Mouse (Mus musculus) heart, embryonic 11.5 days (tissue): ENCODE measurements at regions not wholly inside any gene's neighbourhood (a gene's known extent, or its start where the extent isn't known, plus 50 kb on each side); places are given as distances from the start of the nearest gene placed in this dataset.

Experiments
- ATAC-seq: fragments of 200-750 bp; cut with Nextera tagmentation; replicated peaks from 2 replicates; pipeline ENCODE4 v1.8.0; 2017; ENCODE audit warnings: moderate library complexity; ENCODE audit not compliant: insufficient number of reproducible peaks, low FRiP score, low TSS enrichment
- H3K27ac ChIP-seq: fragments of 300-500 bp; sonication (generic); 2 replicates; pipeline ENCODE4 v1.5.1; 2014; ENCODE audit warnings: mild to moderate bottlenecking, low read depth, low read length
- H3K27me3 ChIP-seq: fragments of 300-500 bp; sonication (generic); 2 replicates; pipeline ENCODE4 v1.6.1; 2014; ENCODE audit warnings: mild to moderate bottlenecking, low read length, mixed read lengths; ENCODE audit not compliant: control insufficient read depth, insufficient read depth
- H3K36me3 ChIP-seq: fragments of 300-500 bp; sonication (generic); 2 replicates; pipeline ENCODE4 v1.6.1; 2014; ENCODE audit warnings: mild to moderate bottlenecking, low read length, moderate library complexity, mixed read lengths; ENCODE audit not compliant: control insufficient read depth, insufficient read depth
- H3K4me1 ChIP-seq: fragments of 300-500 bp; sonication (generic); 2 replicates; pipeline ENCODE4 v1.6.1; 2014; ENCODE audit warnings: low read length; ENCODE audit not compliant: control insufficient read depth, insufficient read depth
- H3K4me2 ChIP-seq: fragments of 300-500 bp; sonication (generic); 2 replicates; pipeline ENCODE4 v1.6.1; 2014; ENCODE audit warnings: mild to moderate bottlenecking, moderate library complexity
- H3K4me3 ChIP-seq: fragments of 300-500 bp; sonication (generic); 2 replicates; pipeline ENCODE4 v1.5.1; 2014; ENCODE audit warnings: low read depth, low read length
- H3K9ac ChIP-seq: fragments of 300-500 bp; sonication (generic); 2 replicates; pipeline ENCODE4 v1.6.1; 2014; ENCODE audit warnings: mild to moderate bottlenecking, low read depth, low read length, moderate library complexity
- H3K9me3 ChIP-seq: fragments of 300-500 bp; sonication (generic); replicated peaks from 2 replicates; pipeline ENCODE4 v1.6.1; 2016; ENCODE audit warnings: low read length; ENCODE audit not compliant: control insufficient read depth
- WGBS: fragments of 180-500 bp; shearing (Covaris S2); extraction: QIAGEN DNeasy Blood & Tissue Kit; methylation state at CpG from one replicate; pipeline ENCODE4 v1.1.7; 2014; ENCODE audit not compliant: insufficient replicate concordance; 5-methylcytosine and 5-hydroxymethylcytosine counted together

- Histone ChIP-seq H3K9ac (no peak overlapping the region), H3K27ac (no peak overlapping the region; the same call in 1 of the 2 replicates)
- 75% methylated on average over 9 of the region's 9 CpGs for WGBS
Measured at GRCm38 (mm10) chr12:77060766-77061561, 99.0 kb upstream of the Max start.

GRCm38 (mm10) chr12:77060060-77060695 is 98.2 kb upstream of the Max start:
- Histone ChIP-seq H3K4me2 (peak overlapping the region; percentile 65), H3K4me1 (peaks cover 10% of the 10 kb centered on the region; the same call in 1 of the 2 replicates), H3K4me3 (peak overlapping the region; percentile 17), H3K9ac (no peak overlapping the region), H3K9me3 (no peaks in the 10 kb centered on the region), H3K27ac (no peak overlapping the region; the same call in 1 of the 2 replicates), H3K36me3 (no peaks in the 10 kb centered on the region), H3K27me3 (peaks cover 11% of the 10 kb centered on the region)
- 15% methylated on average over 16 of the region's 16 CpGs for WGBS
- no peak; the same call in 1 of the 2 replicates for ATAC-seq

More at GRCm38 (mm10) chr12:77060766-77061561, 99.0 kb upstream of the Max start:
- no peaks in the 10 kb centered on the region for H3K9me3 ChIP-seq
- H3K36me3 ChIP-seq: no peaks in the 10 kb centered on the region
- peaks cover 10% of the 10 kb centered on the region; the same call in 1 of the 2 replicates for H3K4me1 ChIP-seq
- peaks cover 7% of the 10 kb centered on the region for H3K27me3 ChIP-seq
- peak overlapping the region; percentile 65 for H3K4me2 ChIP-seq
- ATAC-seq: no peak
- H3K4me3 ChIP-seq: no peak overlapping the region

- H3K4me2 ChIP-seq: peak overlapping the region; percentile 65
- peaks cover 10% of the 10 kb centered on the region; the same call in 1 of the 2 replicates for H3K4me1 ChIP-seq
- 80% methylated on average over 4 of the region's 4 CpGs for WGBS
- H3K9me3 ChIP-seq: no peaks in the 10 kb centered on the region
- no peak for ATAC-seq
- no peak overlapping the region for H3K27ac ChIP-seq
- H3K4me3 ChIP-seq: no peak overlapping the region
- no peak overlapping the region for H3K9ac ChIP-seq
- H3K27me3 ChIP-seq: peaks cover 13% of the 10 kb centered on the region
- H3K36me3 ChIP-seq: no peaks in the 10 kb centered on the region
Measured at GRCm38 (mm10) chr12:77059679-77060059, 97.7 kb upstream of the Max start.

- H3K4me2 ChIP-seq: no peak overlapping the region
- peaks cover 10% of the 10 kb centered on the region; the same call in 1 of the 2 replicates for H3K4me1 ChIP-seq
- no peak overlapping the region for H3K9ac ChIP-seq
- H3K4me3 ChIP-seq: no peak overlapping the region
- H3K27me3 ChIP-seq: peaks cover 13% of the 10 kb centered on the region
- H3K36me3 ChIP-seq: no peaks in the 10 kb centered on the region
- H3K9me3 ChIP-seq: no peaks in the 10 kb centered on the region
- H3K27ac ChIP-seq: no peak overlapping the region
- WGBS: 4% methylated on average over 4 of the region's 4 CpGs
- no peak for ATAC-seq
Measured at GRCm38 (mm10) chr12:77058596-77059190, 96.7 kb upstream of the Max start.

- no peak overlapping the region for H3K4me2 ChIP-seq
- peaks cover 11% of the 10 kb centered on the region for H3K27me3 ChIP-seq
- H3K9ac ChIP-seq: no peak overlapping the region
- WGBS: 70% methylated on average over 5 of the region's 5 CpGs
- no peaks in the 10 kb centered on the region for H3K9me3 ChIP-seq
- H3K27ac ChIP-seq: no peak overlapping the region
- H3K4me3 ChIP-seq: no peak overlapping the region
- peaks cover 10% of the 10 kb centered on the region; the same call in 1 of the 2 replicates for H3K4me1 ChIP-seq
- H3K36me3 ChIP-seq: no peaks in the 10 kb centered on the region
- no peak for ATAC-seq
Measured at GRCm38 (mm10) chr12:77056748-77057370, 94.9 kb upstream of the Max start.

GRCm38 (mm10) chr12:77054700-77055099 is 92.7 kb upstream of the Max start:
- peaks cover 11% of the 10 kb centered on the region for H3K27me3 ChIP-seq
- H3K4me3 ChIP-seq: no peak overlapping the region
- H3K9me3 ChIP-seq: no peaks in the 10 kb centered on the region
- no peak overlapping the region for H3K27ac ChIP-seq
- 0 out of 2 replicates have a peak, but pooled peaks cover 2% of the 10 kb centered on the region for H3K4me1 ChIP-seq
- no peak overlapping the region for H3K9ac ChIP-seq
- no peaks in the 10 kb centered on the region for H3K36me3 ChIP-seq
- 80% methylated on average over 5 of the region's 5 CpGs for WGBS
- H3K4me2 ChIP-seq: no peak overlapping the region
- ATAC-seq: no peak

- Histone ChIP-seq H3K36me3 (no peaks in the 10 kb centered on the region), H3K4me3 (no peak overlapping the region), H3K4me1 (0 out of 2 replicates have a peak, but pooled peaks cover 2% of the 10 kb centered on the region), H3K4me2 (no peak overlapping the region), H3K9me3 (no peaks in the 10 kb centered on the region), H3K27ac (no peak overlapping the region), H3K9ac (no peak overlapping the region), H3K27me3 (peaks cover 11% of the 10 kb centered on the region)
- no peak for ATAC-seq
- WGBS: 82% methylated on average over 7 of the region's 7 CpGs
Measured at GRCm38 (mm10) chr12:77054211-77054610, 92.2 kb upstream of the Max start.

- no peak overlapping the region for H3K4me2 ChIP-seq
- peaks cover 16% of the 10 kb centered on the region for H3K27me3 ChIP-seq
- H3K27ac ChIP-seq: no peak overlapping the region
- H3K9ac ChIP-seq: no peak overlapping the region
- no peak overlapping the region for H3K4me3 ChIP-seq
- H3K36me3 ChIP-seq: no peaks in the 10 kb centered on the region
- no peak for ATAC-seq
- no peaks in the 10 kb centered on the region for H3K9me3 ChIP-seq
- H3K4me1 ChIP-seq: 0 out of 2 replicates have a peak, but pooled peaks cover 2% of the 10 kb centered on the region
- 55% methylated on average over 6 of the region's 6 CpGs for WGBS
Measured at GRCm38 (mm10) chr12:77052853-77053252, 90.9 kb upstream of the Max start.
